ENCODE assay signal across 21 mouse cellular contexts in the genomic region with DNA sequence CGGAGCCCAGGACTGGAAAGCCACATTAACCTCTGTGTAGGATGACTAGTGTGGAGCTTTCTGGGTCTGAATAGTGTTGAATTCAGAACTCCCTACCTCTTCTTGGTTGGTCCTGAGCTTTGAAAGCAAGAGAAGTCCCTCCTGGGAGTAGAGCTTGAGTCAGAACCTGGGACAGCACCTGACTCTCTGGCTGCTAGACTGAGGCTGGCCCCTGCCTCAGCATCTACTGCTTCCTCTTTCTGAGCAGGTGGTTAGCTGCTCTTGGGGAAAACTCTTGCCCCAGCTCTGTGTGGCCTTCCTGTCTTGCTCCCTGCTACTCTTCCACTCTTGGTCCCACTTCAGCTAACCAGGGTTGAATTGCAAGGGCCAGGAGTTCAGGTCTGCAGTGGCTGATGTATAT. TPM values are rescaled to one million over a fixed set of nuclear protein-coding genes. Genes with fewer than 3 reads are reported as not detected.
A peak's percentile ranks its signal among the peaks of the same experiment; 100 is the strongest.
DNase-seq lines count a peak whose midpoint lies in the region; ATAC-seq and TF ChIP-seq lines count a peak whose summit lies in the region.
"Had no signal": no experiment of that assay in that cellular context is flagged by ENCODE, and none has a peak within 500 bp of the region (broad histone marks: within the 10 kb centered on the region; RNA-seq: fewer than 3 reads in every experiment).

No protein-coding gene starts in this region.

- H3K4me3 ChIP-seq in heart, adult 2 months = no peak overlapping the region
- no peak overlapping the region for H3K4me3 ChIP-seq in MEL (ENCODE audit: control insufficient read depth in 1 of 2, insufficient read depth in 1 of 2, low read depth in 2 of 2, low read length in 2 of 2)
- no peak overlapping the region for H3K4me3 ChIP-seq in forebrain, embryonic 13.5 days
- no peak overlapping the region for H3K4me3 ChIP-seq in hindbrain, embryonic 12.5 days
- H3K4me3 ChIP-seq: embryonic facial prominence, embryonic 13.5 days; heart, embryonic 10.5 days; intestine, embryonic 15.5 days had no signal

- no peaks in the 10 kb centered on the region for H3K79me2 ChIP-seq in heart, adult 2 months (replicated peaks; ENCODE audit: control insufficient read depth, insufficient read depth, low read length)
- no peaks in the 10 kb centered on the region for H3K79me2 ChIP-seq in MEL (ENCODE audit: control insufficient read depth, insufficient read depth, low read length, poor library complexity)

- H3K27me3 ChIP-seq in heart, adult 2 months (ENCODE audit: control insufficient read depth, insufficient read depth, low read length) = no peaks in the 10 kb centered on the region
- no peaks in the 10 kb centered on the region for H3K27me3 ChIP-seq in MEL (ENCODE audit: control insufficient read depth in 1 of 2, insufficient read depth in 2 of 2, low read length in 2 of 2)
- H3K27me3 ChIP-seq in forebrain, embryonic 13.5 days = no peaks in the 10 kb centered on the region
- H3K27me3 ChIP-seq in hindbrain, embryonic 12.5 days = no peaks in the 10 kb centered on the region
- H3K27me3 ChIP-seq: embryonic facial prominence, embryonic 13.5 days; intestine, embryonic 15.5 days had no signal

- H3K36me3 ChIP-seq in heart, adult 2 months (ENCODE audit: control insufficient read depth, insufficient read depth, low read length) = no peaks in the 10 kb centered on the region
- peaks cover 0 to 6% of the 10 kb centered on the region in 2 experiments; a peak in 1 of 4 replicates for H3K36me3 ChIP-seq in MEL (ENCODE audit: control insufficient read depth in 1 of 2, insufficient read depth in 2 of 2, low read length in 2 of 2)
- peaks cover 82% of the 10 kb centered on the region for H3K36me3 ChIP-seq in forebrain, embryonic 13.5 days (ENCODE audit: poor library complexity, severe bottlenecking)
- H3K36me3 ChIP-seq in hindbrain, embryonic 12.5 days = peaks cover 81% of the 10 kb centered on the region

- no peaks in the 10 kb centered on the region for H3K4me1 ChIP-seq in heart, adult 2 months (ENCODE audit: control insufficient read depth, insufficient read depth, low read length)
- H3K4me1 ChIP-seq in MEL (ENCODE audit: control insufficient read depth in 1 of 2, insufficient read depth in 2 of 2, low read length in 2 of 2) = no peaks in the 10 kb centered on the region
- H3K4me1 ChIP-seq in forebrain, embryonic 13.5 days = no peaks in the 10 kb centered on the region
- no peaks in the 10 kb centered on the region for H3K4me1 ChIP-seq in hindbrain, embryonic 12.5 days
- H3K4me1 ChIP-seq: embryonic facial prominence, embryonic 13.5 days; heart, embryonic 10.5 days; intestine, embryonic 15.5 days had no signal

- no peak for TF ChIP-seq EP300 in heart, adult 2 months (IDR thresholded peaks at IDR 0.05; ENCODE audit: insufficient read depth, low read depth, low read length)
- TF ChIP-seq EP300 in MEL (IDR thresholded peaks at IDR 0.05; ENCODE audit: low read depth in 1 of 2, low read length in 2 of 2) = no peak

- 96% methylated on average over 1 of the region's 1 CpGs for WGBS in heart, adult 2 months
- WGBS in forebrain, embryonic 13.5 days = 100% methylated on average over 1 of the region's 1 CpGs
- 100% methylated on average over 1 of the region's 1 CpGs for WGBS in hindbrain, embryonic 12.5 days

- no peak overlapping the region for H3K9ac ChIP-seq in heart, adult 2 months (ENCODE audit: low read depth, low read length)
- no peak overlapping the region for H3K9ac ChIP-seq in MEL (ENCODE audit: control insufficient read depth, low read depth, low read length, poor library complexity, severe bottlenecking)
- H3K9ac ChIP-seq in forebrain, embryonic 13.5 days = no peak overlapping the region
- H3K9ac ChIP-seq in hindbrain, embryonic 12.5 days = no peak overlapping the region
- H3K9ac ChIP-seq: embryonic facial prominence, embryonic 13.5 days; hindbrain, embryonic 14.5 days; intestine, embryonic 15.5 days had no signal

- TF ChIP-seq CTCF in heart, adult 2 months (IDR thresholded peaks at IDR 0.05) = no peak
- TF ChIP-seq CTCF in MEL (IDR thresholded peaks at IDR 0.05 in 2 of 3, conservative IDR thresholded peaks at IDR 0.05 in 1 of 3; ENCODE audit: control insufficient read depth in 1 of 3, insufficient read depth in 1 of 3, low read depth in 2 of 3, low read length in 3 of 3, poor library complexity in 1 of 3, severe bottlenecking in 1 of 3) = no peak

- peak; percentile 69 to 86 for ATAC-seq in hematopoietic stem cell, adult 5-6 weeks (replicated peaks in 1 of 2; ENCODE audit: insufficient read depth in 1 of 2, low FRiP score in 2 of 2, low TSS enrichment in 1 of 2, low read depth in 1 of 2, poor library complexity in 2 of 2, severe bottlenecking in 2 of 2)
- no peak for ATAC-seq in forebrain, embryonic 13.5 days
- no peak for ATAC-seq in erythroid progenitor cell, adult 5-6 weeks (replicated peaks; ENCODE audit: low FRiP score, poor library complexity, severe bottlenecking)
- no peak for ATAC-seq in hindbrain, embryonic 12.5 days (ENCODE audit: low FRiP score)
- ATAC-seq: CD4-positive, CD25-positive, alpha-beta regulatory T cell, adult 4 months; forebrain, embryonic 14.5 days; intestine, embryonic 15.5 days had no signal

- H3K4me2 ChIP-seq in forebrain, embryonic 13.5 days = no peak overlapping the region
- no peak overlapping the region for H3K4me2 ChIP-seq in hindbrain, embryonic 12.5 days (replicated peaks)
- H3K4me2 ChIP-seq: embryonic facial prominence, embryonic 13.5 days; hindbrain, embryonic 14.5 days; intestine, embryonic 15.5 days had no signal

- no peak for TF ChIP-seq RAD21 in MEL (IDR thresholded peaks at IDR 0.05; ENCODE audit: low read depth, low read length)

- peak; percentile 79 for DNase-seq in heart, adult 11 months
- DNase-seq in heart, adult 2 months = no peak
- peak; percentile 74 for DNase-seq in MEL (ENCODE audit: low read depth, low spot score)
- no peak for DNase-seq in left cerebral cortex, adult 9 months (ENCODE audit: low spot score in 2 of 2)
- DNase-seq: adrenal gland, postnatal 10 days; cerebellum, adult 11 months; cerebellum, adult 8-10 months; cerebellum, postnatal 14 days; heart, postnatal 10 days; heart, postnatal 4 days; kidney, adult 18-20 months had no signal

- H3K9me3 ChIP-seq in MEL (replicated peaks; ENCODE audit: insufficient read depth, low read length) = no peaks in the 10 kb centered on the region
- H3K9me3 ChIP-seq in forebrain, embryonic 13.5 days (replicated peaks) = no peaks in the 10 kb centered on the region
- no peaks in the 10 kb centered on the region for H3K9me3 ChIP-seq in hindbrain, embryonic 12.5 days (replicated peaks)
- H3K9me3 ChIP-seq: embryonic facial prominence, embryonic 13.5 days; heart, embryonic 10.5 days; intestine, embryonic 15.5 days had no signal

- TF ChIP-seq POLR2A in heart, adult 2 months (IDR thresholded peaks at IDR 0.05; ENCODE audit: insufficient read depth, low read depth, low read length) = no peak
- no peak for TF ChIP-seq POLR2A in MEL (IDR thresholded peaks at IDR 0.05; ENCODE audit: control insufficient read depth in 1 of 2, insufficient read depth in 1 of 2, low read depth in 1 of 2, low read length in 2 of 2, poor library complexity in 1 of 2)

- no peak overlapping the region for H3K27ac ChIP-seq in heart, adult 2 months
- H3K27ac ChIP-seq in MEL (ENCODE audit: control insufficient read depth, low read depth, low read length) = no peak overlapping the region
- no peak overlapping the region; the same call in 1 of the 2 replicates for H3K27ac ChIP-seq in forebrain, embryonic 13.5 days
- H3K27ac ChIP-seq in hindbrain, embryonic 12.5 days = no peak overlapping the region
- H3K27ac ChIP-seq: embryonic facial prominence, embryonic 13.5 days; heart, embryonic 10.5 days; hindbrain, embryonic 14.5 days; intestine, embryonic 15.5 days had no signal

- intact Hi-C loops in heart, adult 2 months (cut with DNase I) = no loop called here

TF ChIP-seq in MEL, 35 proteins besides CTCF, POLR2A, EP300 and RAD21 (continues in another document):
- TF ChIP-seq ZC3H11A (IDR thresholded peaks at IDR 0.05; ENCODE audit: low read depth, low read length) (no peak), MAFK (IDR thresholded peaks at IDR 0.05; ENCODE audit: borderline replicate concordance, low read depth, low read length) (no peak), GATA1 (IDR thresholded peaks at IDR 0.05; ENCODE audit: low read depth, low read length) (no peak), POLR2AphosphoS2 (IDR thresholded peaks at IDR 0.05; ENCODE audit: low read length) (no peak), SIN3A (IDR thresholded peaks at IDR 0.05; ENCODE audit: low read length) (peak; percentile 60), JUND (IDR thresholded peaks at IDR 0.05; ENCODE audit: low read depth, low read length) (no peak), MXI1 (IDR thresholded peaks at IDR 0.05; ENCODE audit: low read depth, low read length) (peak; percentile 37; the same call in 1 of the 2 replicates), MYC (IDR thresholded peaks at IDR 0.05; ENCODE audit: low read depth, low read length) (no peak), TBP (IDR thresholded peaks at IDR 0.05; ENCODE audit: low read depth, low read length) (no peak), ZKSCAN1 (IDR thresholded peaks at IDR 0.05; ENCODE audit: low read depth, low read length) (no peak)

RNA-seq across cellular contexts. Expression of a gene that starts 12.6 kb away (rescaled TPM):
- 10 to 100 TPM; 28.0 to 28.3 TPM for total RNA-seq in heart, adult 2 months (2021)
- polyA plus RNA-seq in heart, adult 2 months (2012; rRNA removed) = 24.1 and 30.1 TPM in 2 replicates
- total RNA-seq in MEL (2012; rRNA removed) = 0.69 and 0.85 TPM in 2 replicates
- polyA plus RNA-seq in MEL (2012; ENCODE audit: insufficient read depth in 1 of 2, insufficient read length in 2 of 2, low read depth in 1 of 2, low replicate concordance in 2 of 2, missing spikeins in 1 of 2) = under 1 TPM in 1 of 2 experiments, not detected in 1; 0.89 TPM
- total RNA-seq in hematopoietic stem cell, adult 5-6 weeks (2017) = 4.7 and 6.1 TPM in 2 replicates
- polyA plus RNA-seq in forebrain, embryonic 13.5 days (2015; fragmentation: Nextera tagmentation; extraction: Ambion mirVana) = 14.0 and 14.3 TPM in 2 replicates
- 7.5 and 10.1 TPM in 2 replicates for total RNA-seq in erythroid progenitor cell, adult 5-6 weeks (2015; ENCODE audit: low replicate concordance)
- total RNA-seq in erythroid progenitor cell, adult 5-6 weeks (2017; ENCODE audit: low replicate concordance) = 8.4 and 12.5 TPM in 2 replicates
- 21.5 and 21.7 TPM in 2 replicates for polyA plus RNA-seq in hindbrain, embryonic 12.5 days (2016; fragmentation: Nextera tagmentation; extraction: Ambion mirVana)

RNA-seq across cellular contexts. Expression of a gene that starts 22.4 kb away (rescaled TPM):
- total RNA-seq in heart, adult 2 months (2021) = 10 to 100 TPM; 34.7 TPM
- polyA plus RNA-seq in heart, adult 2 months (2012; rRNA removed) = 25.7 and 35.6 TPM in 2 replicates
- 262 and 268 TPM in 2 replicates for total RNA-seq in MEL (2012; rRNA removed)
- polyA plus RNA-seq in MEL (2012; ENCODE audit: insufficient read depth in 1 of 2, insufficient read length in 2 of 2, low read depth in 1 of 2, low replicate concordance in 2 of 2, missing spikeins in 1 of 2) = 100 to 1,000 TPM in 1 of 2 experiments, not detected in 1; 819 TPM
- total RNA-seq in hematopoietic stem cell, adult 5-6 weeks (2017) = 162 and 213 TPM in 2 replicates
- 114 and 132 TPM in 2 replicates for polyA plus RNA-seq in forebrain, embryonic 13.5 days (2015; fragmentation: Nextera tagmentation; extraction: Ambion mirVana)
- total RNA-seq in erythroid progenitor cell, adult 5-6 weeks (2015; ENCODE audit: low replicate concordance) = 18.4 and 40.4 TPM in 2 replicates
- total RNA-seq in erythroid progenitor cell, adult 5-6 weeks (2017; ENCODE audit: low replicate concordance) = 15.7 and 17.5 TPM in 2 replicates
- polyA plus RNA-seq in hindbrain, embryonic 12.5 days (2016; fragmentation: Nextera tagmentation; extraction: Ambion mirVana) = 115 and 120 TPM in 2 replicates

Comparison
In these comparisons a context has a peak if more than half of its experiments do, and no peak if none do; other contexts are left out.
1. DNase-seq: peak in heart, adult 11 months (single experiment) and MEL (single experiment); none in heart, adult 2 months (0 of 2) and left cerebral cortex, adult 9 months (0 of 2).
2. ATAC-seq: peak in hematopoietic stem cell, adult 5-6 weeks (2 of 2); none in forebrain, embryonic 13.5 days (single experiment), erythroid progenitor cell, adult 5-6 weeks (single experiment) and hindbrain, embryonic 12.5 days (single experiment).